Mouse (Mus musculus): ENCODE data around the gene Fgf9. TPM values are rescaled to one million over a fixed set of nuclear protein-coding genes. Genes with fewer than 3 reads are reported as not detected.

The Fgf9 gene
- polyA plus RNA-seq, 1 experiment: 1.1 TPM

Other genes starting within 250 kb of the Fgf9 start
- 0.69 and 0.80 TPM in 2 replicates for gene Ska3, start 244.4 kb upstream of the Fgf9 start, polyA plus RNA-seq (2012; rRNA removed)
- 61.2 and 89.7 TPM in 2 replicates for gene Mrpl57, start 244.3 kb upstream of the Fgf9 start, polyA plus RNA-seq (2012; rRNA removed)
- gene Zdhhc20, start 180.3 kb upstream of the Fgf9 start, polyA plus RNA-seq (2012; rRNA removed): 10.9 and 14.7 TPM in 2 replicates
- 13.8 and 20.9 TPM in 2 replicates for gene Micu2, start 71.3 kb upstream of the Fgf9 start, polyA plus RNA-seq (2012; rRNA removed)